In the genomic region with DNA sequence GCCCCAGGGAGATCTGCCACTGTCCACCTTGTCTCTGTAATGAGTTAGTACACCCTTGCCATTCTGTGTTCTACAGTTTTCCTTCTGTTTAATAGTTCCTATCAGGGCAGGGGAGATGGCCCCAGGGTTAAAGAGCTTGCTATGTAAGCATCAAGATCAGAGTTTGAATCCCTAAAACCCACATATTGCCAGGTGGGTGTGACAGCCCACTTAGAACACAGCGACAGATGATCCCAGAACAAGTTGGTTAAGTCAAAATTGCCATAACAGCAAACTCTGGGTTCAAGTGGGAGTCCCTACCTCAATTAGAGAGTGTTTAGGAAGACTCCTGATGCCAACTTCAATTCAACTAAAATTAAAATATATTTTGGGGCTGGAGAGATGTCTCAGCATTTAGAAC, we compare ENCODE assay signal across 22 mouse cellular contexts.
DNase-seq lines count a peak whose midpoint lies in the region; ATAC-seq and TF ChIP-seq lines count a peak whose summit lies in the region.
"Had no signal": no experiment of that assay in that cellular context is flagged by ENCODE, and none has a peak within 500 bp of the region (broad histone marks: within the 10 kb centered on the region; RNA-seq: fewer than 3 reads in every experiment).

No protein-coding gene starts in this region.

- TF ChIP-seq EP300 in liver, postnatal 0 days (IDR thresholded peaks at IDR 0.05; ENCODE audit: low read depth) = no peak

- ATAC-seq in limb, embryonic 12.5 days (ENCODE audit: insufficient number of reproducible peaks, insufficient read depth, low FRiP score, low TSS enrichment, low read depth) = no peak
- no peak for ATAC-seq in liver, postnatal 0 days
- ATAC-seq: activated CD4-positive, CD25-positive, alpha-beta regulatory T cell, adult 4 months; CD4-positive, CD25-positive, alpha-beta regulatory T cell, adult 4 months; Patski had no signal

- H3K4me3 ChIP-seq in layer of hippocampus, adult 2 months = no peak overlapping the region
- H3K4me3 ChIP-seq in limb, embryonic 10.5 days = no peak overlapping the region
- no peak overlapping the region for H3K4me3 ChIP-seq in limb, embryonic 12.5 days (replicated peaks)
- H3K4me3 ChIP-seq in liver, postnatal 0 days (ENCODE audit: low read depth, low read length) = no peak overlapping the region

- peaks cover 14% of the 10 kb centered on the region; the same call in 1 of the 2 replicates for H3K36me3 ChIP-seq in limb, embryonic 10.5 days
- H3K36me3 ChIP-seq in limb, embryonic 12.5 days = no peaks in the 10 kb centered on the region
- H3K36me3 ChIP-seq in liver, postnatal 0 days (replicated peaks; ENCODE audit: insufficient read depth, low read length) = no peaks in the 10 kb centered on the region

- WGBS in limb, embryonic 10.5 days = 94% methylated on average over 1 of the region's 1 CpGs
- WGBS in limb, embryonic 12.5 days = 88% methylated on average over 1 of the region's 1 CpGs
- WGBS in liver, postnatal 0 days (ENCODE audit: insufficient replicate concordance) = 81% methylated on average over 1 of the region's 1 CpGs

- H3K4me2 ChIP-seq in limb, embryonic 12.5 days = no peak overlapping the region
- no peak overlapping the region for H3K4me2 ChIP-seq in liver, postnatal 0 days (ENCODE audit: low read depth, low read length)

- H3K9ac ChIP-seq in limb, embryonic 12.5 days (replicated peaks) = 0 out of 2 replicates have a peak overlapping the region, but pooled peaks have one; percentile 23
- H3K9ac ChIP-seq in liver, postnatal 0 days (replicated peaks) = no peak overlapping the region

- no peak for TF ChIP-seq CTCF in layer of hippocampus, adult 2 months (conservative IDR thresholded peaks at IDR 0.05)
- no peak for TF ChIP-seq CTCF in liver, postnatal 0 days (IDR thresholded peaks at IDR 0.05; ENCODE audit: low read depth)

- H3K27me3 ChIP-seq in limb, embryonic 10.5 days (ENCODE audit: low read depth, poor library complexity, severe bottlenecking) = no peaks in the 10 kb centered on the region
- H3K27me3 ChIP-seq in limb, embryonic 12.5 days = no peaks in the 10 kb centered on the region
- no peaks in the 10 kb centered on the region for H3K27me3 ChIP-seq in liver, postnatal 0 days (ENCODE audit: insufficient read depth, low read length)
- H3K27me3 ChIP-seq: CH12.LX, Patski had no signal

- H3K4me1 ChIP-seq in limb, embryonic 10.5 days = peaks cover 13% of the 10 kb centered on the region
- peaks cover 6% of the 10 kb centered on the region; the same call in 1 of the 2 replicates for H3K4me1 ChIP-seq in limb, embryonic 12.5 days (replicated peaks)
- H3K4me1 ChIP-seq in liver, postnatal 0 days (ENCODE audit: insufficient read depth) = no peaks in the 10 kb centered on the region

- no peaks in the 10 kb centered on the region for H3K9me3 ChIP-seq in limb, embryonic 10.5 days (replicated peaks)
- no peaks in the 10 kb centered on the region for H3K9me3 ChIP-seq in limb, embryonic 12.5 days
- no peaks in the 10 kb centered on the region for H3K9me3 ChIP-seq in liver, postnatal 0 days (ENCODE audit: low read length)
- H3K9me3 ChIP-seq: G1E had no signal

- DNase-seq in heart, adult 11 months = peak; percentile 80
- no peak for DNase-seq in heart, adult 9 months (ENCODE audit: low spot score in 2 of 2)
- no peak for DNase-seq in layer of hippocampus, adult 2 months (ENCODE audit: low spot score in 2 of 2)
- no peak for DNase-seq in layer of hippocampus, adult 9-10 months (ENCODE audit: low spot score)
- no peak for DNase-seq in limb, embryonic 10.5 days (ENCODE audit: low spot score)
- no peak for DNase-seq in liver, postnatal 0 days
- DNase-seq in retina, postnatal 1 day = no peak
- DNase-seq: adrenal gland, adult 2 months; adrenal gland, adult 8-10 months; adrenal gland, postnatal 10 days; adrenal gland, postnatal 14 days; adrenal gland, postnatal 25 days; adrenal gland, postnatal 36 days; B cell, adult 2 months; cerebellum, adult 11 months; cerebellum, adult 11-12 months had no signal

- peak overlapping the region; percentile 62; the same call in 1 of the 2 replicates for H3K27ac ChIP-seq in layer of hippocampus, adult 2 months
- 0 out of 2 replicates have a peak overlapping the region, but pooled peaks have one; percentile 44 for H3K27ac ChIP-seq in limb, embryonic 10.5 days
- no peak overlapping the region for H3K27ac ChIP-seq in limb, embryonic 12.5 days
- H3K27ac ChIP-seq in liver, postnatal 0 days (ENCODE audit: low read depth) = no peak overlapping the region

Comparison
In these comparisons a context has a peak if more than half of its experiments do, and no peak if none do; other contexts are left out.
1. H3K27ac ChIP-seq: peak in layer of hippocampus, adult 2 months (single experiment) and limb, embryonic 10.5 days (single experiment); none in limb, embryonic 12.5 days (single experiment) and liver, postnatal 0 days (single experiment).